Mouse (Mus musculus): ENCODE data around the gene Tmprss11d. TPM values are rescaled to one million over a fixed set of nuclear protein-coding genes. Genes with fewer than 3 reads are reported as not detected.
"Not testable (repeated sequence)": the region's sequence is repeated elsewhere in the genome, so short reads cannot be mapped to it uniquely, and the experiment has no call there.

Tmprss11d gene
- total RNA-seq (2021) (not detected), polyA plus RNA-seq (2012; rRNA removed) (not detected in 2 replicates)
- long read RNA-seq, result 0 reads

DNA sequence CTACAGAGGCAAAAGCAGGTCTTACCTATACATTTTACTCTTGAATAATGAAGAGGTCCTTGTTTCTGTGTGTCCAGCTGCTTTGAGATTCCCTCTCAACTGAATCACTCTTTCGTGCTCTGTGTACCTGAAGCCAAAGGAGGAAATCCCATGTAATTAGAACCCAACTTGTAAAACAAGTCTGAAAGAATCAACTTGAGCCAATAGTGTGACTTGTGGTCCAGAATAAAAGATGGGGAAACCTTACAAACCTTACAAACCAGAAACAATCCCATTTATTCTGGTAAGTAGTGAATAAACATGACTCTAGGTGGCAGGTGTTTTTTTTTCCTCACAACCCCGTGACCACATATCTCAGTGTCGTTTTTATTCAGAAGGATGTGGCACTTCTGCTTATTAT is at the start of gene Tmprss11d:
Gene Tmprss11d, minus strand, starts transcription at position 101 of the 400 bp plus-strand sequence.
- no peak for DNase-seq

DNA sequence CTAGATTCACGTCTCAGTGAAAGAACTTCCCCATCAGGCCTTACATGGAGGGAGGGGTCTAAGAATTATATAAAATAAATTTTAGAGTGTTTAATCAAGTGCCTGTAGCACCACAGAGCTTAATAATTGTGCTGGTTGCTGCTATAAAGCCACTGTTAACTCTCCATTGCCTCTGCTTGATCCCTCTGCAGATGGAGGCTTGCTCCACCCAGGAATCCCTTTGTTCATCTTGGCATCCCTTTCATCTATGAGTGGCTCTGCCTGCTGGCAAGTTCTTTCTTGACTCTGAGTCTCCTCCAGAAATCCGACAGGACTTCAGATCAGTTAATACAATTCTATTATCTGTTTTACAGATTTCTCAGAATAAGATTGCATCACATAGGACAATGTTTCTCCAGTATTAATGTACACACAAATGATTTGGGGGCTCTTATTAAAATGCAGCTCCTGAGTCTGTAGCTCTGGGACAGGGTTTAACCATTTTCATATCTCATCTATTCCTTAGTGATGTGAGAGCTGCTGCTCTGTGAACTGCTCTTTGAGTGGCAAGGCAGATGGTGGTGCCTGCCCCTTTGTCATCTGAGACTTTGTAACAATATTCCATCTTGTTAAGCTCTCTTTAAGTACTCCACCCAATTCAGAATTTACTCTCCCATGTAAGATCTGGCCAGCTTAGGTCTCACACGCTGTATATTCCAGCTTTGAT is 48.3 kb upstream of the Tmprss11d start:
- DNase-seq, result no peak

DNA sequence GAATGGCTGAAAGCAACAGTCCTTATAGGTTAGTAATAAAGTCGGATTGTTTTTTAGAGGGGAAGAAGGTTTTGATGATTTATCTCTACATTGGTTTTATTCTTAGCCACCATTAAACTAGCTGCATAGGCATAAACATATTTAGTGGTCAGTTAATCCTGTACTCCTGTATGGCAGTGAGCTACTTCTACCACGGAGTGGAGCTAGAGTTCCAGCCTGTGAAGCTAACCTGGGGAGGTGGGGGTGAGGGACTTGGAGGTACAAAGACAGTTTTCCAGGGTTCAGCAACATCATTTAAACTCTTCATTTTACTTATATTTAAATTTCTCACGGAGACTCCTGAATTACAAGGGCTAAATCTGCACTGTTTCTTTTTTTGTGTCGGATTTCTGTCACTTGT is 46.3 kb upstream of the Tmprss11d start:
- DNase-seq, result no peak

DNA sequence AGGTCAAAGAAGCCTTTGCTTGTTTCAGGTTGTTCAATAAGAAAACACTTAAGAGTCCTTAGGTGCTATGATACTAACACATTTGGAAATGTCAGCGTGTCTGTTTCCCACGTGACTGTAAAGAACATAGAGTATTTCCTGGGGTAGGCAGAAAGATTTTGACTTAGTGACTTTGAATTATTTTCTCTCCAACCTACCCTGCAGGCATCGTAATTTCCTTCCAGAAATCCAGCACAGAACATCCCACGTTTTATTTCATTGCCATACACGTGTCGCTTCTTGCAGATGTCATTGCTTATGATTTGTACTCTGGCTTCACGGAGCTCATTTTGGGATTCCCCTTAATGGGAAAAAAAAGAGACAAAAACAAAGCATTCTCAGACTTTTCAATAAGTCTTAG is 41.1 kb upstream of the Tmprss11d start:
- DNase-seq, result no peak

DNA sequence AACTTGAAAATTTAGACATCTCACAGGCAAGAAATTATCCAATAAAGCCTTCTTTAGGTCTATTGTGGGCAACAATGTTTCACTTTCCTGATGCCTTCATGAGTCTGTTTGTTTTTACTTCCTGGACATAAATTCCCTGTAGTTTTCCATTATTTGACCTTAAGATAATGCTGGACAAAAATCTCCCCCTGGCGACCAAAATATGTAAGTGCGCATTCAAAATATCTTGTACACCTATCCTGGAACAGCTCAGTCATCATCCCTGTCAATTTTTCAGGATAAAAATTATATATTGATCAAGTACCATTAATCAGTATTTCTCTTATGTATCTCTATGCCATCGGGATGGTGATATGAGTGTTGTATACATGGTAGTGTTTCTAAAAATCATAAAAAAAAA is 37.6 kb upstream of the Tmprss11d start:
- DNase-seq, result peak; percentile 31

DNA sequence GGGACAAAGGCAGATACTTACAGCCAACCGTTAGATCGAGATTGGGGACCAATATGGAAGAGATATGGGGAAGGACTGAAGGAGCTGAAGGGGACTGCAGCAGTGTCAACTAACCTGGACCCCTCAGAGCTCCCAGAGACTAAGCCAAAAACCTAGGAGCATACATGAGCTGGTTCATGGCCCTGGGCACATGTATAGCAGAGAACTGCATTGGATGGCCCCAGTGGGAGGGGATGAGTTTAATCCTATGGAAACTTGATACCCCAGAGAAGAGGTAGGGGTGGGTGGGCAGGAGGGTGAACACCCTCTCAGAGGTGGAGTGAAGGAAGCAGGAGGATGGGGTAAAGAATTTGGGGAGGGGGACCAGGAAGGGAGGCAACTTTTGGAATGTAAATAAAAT is 34.7 kb upstream of the Tmprss11d start:
- DNase-seq, result no peak

DNA sequence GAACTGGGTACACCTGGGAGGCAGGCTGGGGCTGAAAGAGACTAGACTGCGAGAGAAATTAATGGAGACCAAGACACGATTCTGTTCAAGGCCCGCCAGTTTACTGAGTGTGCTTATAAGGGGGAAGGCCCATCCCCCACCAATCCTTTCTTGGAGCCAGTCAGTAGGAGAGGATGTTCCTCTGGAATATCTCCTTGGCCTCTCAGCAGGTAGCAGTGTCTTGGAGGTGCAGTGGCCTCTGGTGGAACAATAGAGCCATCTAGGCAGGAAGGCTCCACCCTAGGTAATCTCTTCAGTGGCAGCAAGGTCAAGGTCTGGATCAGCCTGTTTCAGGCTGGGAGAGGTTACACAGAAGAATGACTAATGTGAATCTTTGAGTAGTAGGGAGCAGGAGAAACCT is 34.0 kb upstream of the Tmprss11d start:
- DNase-seq, result no peak

DNA sequence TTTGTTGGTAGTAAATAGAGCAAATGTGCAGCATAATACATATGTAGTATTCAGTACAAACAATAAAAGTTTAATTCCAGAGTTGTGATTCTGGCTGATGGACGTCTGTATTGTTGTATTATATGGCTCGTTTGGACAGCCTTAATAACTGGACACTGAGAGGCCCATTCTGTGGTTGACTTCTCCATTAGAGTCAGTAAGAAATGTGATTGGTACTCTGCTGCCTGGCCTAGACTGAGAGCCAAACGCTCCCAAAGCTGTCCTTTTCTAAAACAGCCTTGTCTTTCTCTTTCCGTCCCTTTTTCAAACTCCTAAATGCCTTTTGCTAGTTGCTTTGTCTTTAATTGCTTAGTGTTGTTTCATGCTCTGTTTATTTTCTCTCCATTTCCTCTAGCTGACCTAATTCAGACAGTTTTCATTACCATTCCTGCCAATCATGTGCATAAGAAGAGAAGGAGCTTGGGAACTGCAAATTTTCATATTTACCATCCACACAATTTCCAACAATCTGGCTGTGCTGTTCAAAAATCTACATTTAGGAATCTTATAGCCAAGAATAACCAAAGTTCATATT is 13.7 kb downstream of the Tmprss11d start:
- DNase-seq, result no peak

DNA sequence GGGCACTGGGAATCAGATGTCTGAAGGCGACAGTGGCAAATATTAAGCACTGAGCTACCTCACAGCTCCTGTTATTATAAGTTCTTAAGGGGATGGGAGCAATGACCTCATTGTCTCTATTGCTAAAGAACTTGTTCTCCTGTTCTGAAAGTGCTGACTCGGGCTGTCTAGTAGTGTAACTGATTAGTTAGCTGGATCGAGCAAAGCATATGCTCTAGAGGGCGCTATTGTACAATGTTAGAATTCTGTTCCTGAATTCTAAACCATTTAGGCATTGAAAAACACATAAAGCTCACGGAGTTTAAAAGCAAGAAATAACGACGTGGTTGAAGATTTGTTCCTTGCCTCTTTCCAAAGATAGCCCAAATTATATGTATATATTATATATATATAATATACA is 20.3 kb downstream of the Tmprss11d start:
- DNase-seq, result peak; percentile 24

DNA sequence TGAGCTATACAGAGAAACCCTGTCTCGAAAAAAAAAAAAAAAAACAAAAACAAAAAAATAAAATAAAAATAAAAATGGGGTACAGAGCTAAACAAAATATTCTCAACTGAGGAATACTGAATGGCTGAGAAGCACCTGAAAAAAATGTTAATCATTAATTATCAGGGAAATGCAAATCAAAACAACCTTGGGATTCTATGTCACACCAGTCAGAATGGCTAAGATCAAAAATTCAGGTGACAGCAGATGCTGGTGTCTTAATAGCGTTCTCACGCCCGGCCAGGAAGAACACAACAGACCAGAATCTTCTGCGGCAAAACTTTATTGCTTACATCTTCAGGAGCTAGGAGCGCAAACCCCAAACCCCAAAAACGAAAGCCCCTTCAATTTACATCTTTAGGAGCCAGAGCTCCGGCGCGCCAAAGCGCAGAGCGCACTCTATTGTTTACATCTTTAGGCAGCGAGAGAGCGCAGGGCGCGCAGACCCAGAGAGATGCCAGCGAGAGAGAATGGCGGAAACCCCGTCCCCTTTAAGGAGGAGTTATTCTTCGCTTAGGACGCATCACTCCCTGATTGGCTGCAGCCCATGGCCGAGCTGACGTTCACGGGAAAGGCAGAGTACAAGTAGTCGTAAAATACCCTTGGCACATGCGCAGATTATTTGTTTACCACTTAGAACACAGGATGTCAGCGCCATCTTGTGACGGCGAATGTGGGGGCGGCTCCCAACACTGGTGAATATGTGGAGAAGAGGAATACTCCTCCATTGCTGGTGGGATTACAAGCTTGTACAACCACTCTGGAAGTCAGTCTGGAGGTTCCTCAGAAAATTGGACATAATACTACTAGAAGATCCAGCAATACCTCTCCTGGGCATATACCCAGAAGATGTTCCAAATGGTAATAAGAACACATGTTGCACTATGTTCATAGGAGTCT is 54.9 kb downstream of the Tmprss11d start:
- DNase-seq, result not testable (repeated sequence)

DNA sequence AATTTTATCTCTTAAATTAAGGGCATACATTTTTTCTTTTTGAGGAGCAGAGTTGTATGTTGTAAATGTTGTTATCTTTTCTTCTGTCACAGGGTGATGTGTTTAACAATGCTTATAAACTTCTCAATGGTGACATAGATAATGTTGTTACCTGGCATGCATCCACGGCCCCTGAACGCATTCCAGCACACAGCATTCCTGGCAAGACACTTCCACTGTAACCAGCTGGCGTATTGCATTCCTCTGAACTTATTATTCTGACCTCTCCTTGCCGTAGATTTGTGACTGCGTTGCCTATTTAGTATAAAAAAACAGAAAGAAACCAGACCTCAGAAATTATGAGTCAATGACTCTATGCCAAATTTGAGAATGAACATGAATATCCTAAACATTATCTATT is 67.1 kb downstream of the Tmprss11d start:
- no peak for DNase-seq

DNA sequence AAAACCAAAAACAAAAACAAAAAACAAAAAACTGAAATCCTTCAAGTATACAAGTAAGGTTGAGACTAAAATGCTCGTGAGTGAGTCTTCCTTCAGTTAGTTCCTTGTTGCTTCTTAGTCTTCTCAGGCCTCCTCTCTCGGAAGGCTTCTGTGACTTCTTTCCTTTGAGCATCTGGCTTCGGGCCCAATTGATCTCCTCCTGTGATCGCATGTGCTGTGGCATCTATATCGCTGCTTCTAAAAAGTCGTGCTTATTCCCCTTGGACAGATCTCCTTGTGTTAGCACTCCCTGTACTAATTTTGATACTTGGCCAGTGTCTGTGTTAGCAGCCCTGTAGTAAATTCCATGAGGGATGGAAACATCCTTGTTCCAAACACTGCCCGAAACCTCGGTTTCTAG is 69.3 kb downstream of the Tmprss11d start:
- no peak for DNase-seq

DNA sequence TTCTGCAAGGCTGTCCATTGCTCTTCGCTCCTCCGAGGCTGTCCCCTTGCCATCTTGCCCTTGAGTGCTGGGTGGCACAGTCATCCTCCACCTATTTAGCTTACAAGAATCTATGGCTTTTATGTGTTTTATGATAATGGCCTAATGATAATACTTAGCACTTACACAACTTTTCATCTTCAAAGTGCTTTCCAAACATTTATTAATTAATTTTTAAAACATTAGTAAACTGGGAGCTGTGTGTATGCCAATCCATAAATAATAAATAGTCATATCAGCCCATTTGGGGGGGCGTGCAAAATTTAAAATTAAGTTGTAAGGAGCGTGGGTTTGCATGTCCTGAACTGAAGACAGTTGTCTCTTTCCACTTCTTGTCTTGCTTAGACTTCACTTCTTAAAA is 84.0 kb downstream of the Tmprss11d start, which contains the start of gene Tmprss11c:
Gene Tmprss11c, minus strand, starts transcription at position 101 of the 400 bp plus-strand sequence.
- DNase-seq, result no peak

Other genes with a start within 250 kb of the Tmprss11d start
- 10 to 100 TPM; 16.1 to 23.4 TPM for gene Uba6, start 200.6 kb downstream of the Tmprss11d start, total RNA-seq (2021)
- 0.28 and 0.29 TPM in 2 replicates for gene Uba6, start 200.6 kb downstream of the Tmprss11d start, polyA plus RNA-seq (2012; rRNA removed)
- gene Gnrhr, start 175.5 kb downstream of the Tmprss11d start, total RNA-seq (2021), result under 1 TPM; 0.20 to 0.35 TPM
- gene Gnrhr, start 175.5 kb downstream of the Tmprss11d start, polyA plus RNA-seq (2012; rRNA removed), result 0.08 and 0.17 TPM in 2 replicates
- gene Tmprss11c, start 84.1 kb downstream of the Tmprss11d start, total RNA-seq (2021), result not detected
- gene Tmprss11c, start 84.1 kb downstream of the Tmprss11d start, polyA plus RNA-seq (2012; rRNA removed), result not detected in 2 replicates
- not detected for gene Tmprss11a, start 95.6 kb upstream of the Tmprss11d start, total RNA-seq (2021)
- not detected in 2 replicates for gene Tmprss11a, start 95.6 kb upstream of the Tmprss11d start, polyA plus RNA-seq (2012; rRNA removed)
- gene Tmprss11g, start 145.2 kb upstream of the Tmprss11d start, total RNA-seq (2021), result not detected
- not detected in 2 replicates for gene Tmprss11g, start 145.2 kb upstream of the Tmprss11d start, polyA plus RNA-seq (2012; rRNA removed)